Mouse (Mus musculus): Measurements from ENCODE around the gene Scml4.

- TF ChIP-seq CTCF (IDR thresholded peaks at IDR 0.05; ENCODE audit: borderline replicate concordance, control insufficient read depth, extremely low read depth, insufficient read depth, low read length, poor library complexity) (no peak), POLR2A (IDR thresholded peaks at IDR 0.05; ENCODE audit: control insufficient read depth, extremely low read depth, insufficient read depth, low read length, poor library complexity) (no peak)
These were observed 108.2 kb downstream of the Scml4 start for GRCm38 (mm10) chr10:42968332-42968731.
